8 mouse cellular contexts compared by ENCODE assay signal in genomic region chr16:39984205-39984634, GRCm38 (mm10). TPM values are rescaled to one million over a fixed set of nuclear protein-coding genes. Genes with fewer than 3 reads are reported as not detected.
DNase-seq lines count a peak whose midpoint lies in the region; ATAC-seq and TF ChIP-seq lines count a peak whose summit lies in the region.

Lsamp (plus strand) TSS chr16:39984361.

- 0 out of 2 replicates have a peak within 1 kb of the TSS, but pooled peaks have one; percentile 46 for H3K9ac ChIP-seq in heart, embryonic 11.5 days (ENCODE audit: low read depth, low read length)
- peak within 1 kb of the TSS; percentile 67 for H3K9ac ChIP-seq in embryonic facial prominence, embryonic 13.5 days
- no peak within 1 kb of the TSS for H3K9ac ChIP-seq in liver, embryonic 15.5 days

- DNase-seq in heart, adult 11 months, result no peak
- peak; percentile 63 for DNase-seq in heart, postnatal 4 days
- peak; percentile 86 to 91 for DNase-seq in layer of hippocampus, adult 2 months (ENCODE audit: low spot score in 2 of 2)
- peak; percentile 46 for DNase-seq in ovary, postnatal 14 days (ENCODE audit: low spot score)
- DNase-seq in spleen, postnatal 14 days (ENCODE audit: low spot score in 2 of 2), result no peak

- H3K9me3 ChIP-seq in heart, embryonic 11.5 days (replicated peaks; ENCODE audit: control insufficient read depth, low read length), result no peaks in the 10 kb centered on the region
- no peaks in the 10 kb centered on the region for H3K9me3 ChIP-seq in embryonic facial prominence, embryonic 13.5 days
- H3K9me3 ChIP-seq in liver, embryonic 15.5 days (replicated peaks), result no peaks in the 10 kb centered on the region

- peaks cover 3% of the 10 kb centered on the region; the same call in 1 of the 2 replicates for H3K27me3 ChIP-seq in heart, embryonic 11.5 days (ENCODE audit: control insufficient read depth, insufficient read depth, low read length)
- peaks cover 6% of the 10 kb centered on the region; the same call in 1 of the 2 replicates for H3K27me3 ChIP-seq in embryonic facial prominence, embryonic 13.5 days
- H3K27me3 ChIP-seq in liver, embryonic 15.5 days, result peaks cover 9% of the 10 kb centered on the region; the same call in 1 of the 2 replicates

- peak within 1 kb of the TSS; percentile 97 for H3K4me2 ChIP-seq in heart, embryonic 11.5 days
- peak within 1 kb of the TSS; percentile 98 for H3K4me2 ChIP-seq in embryonic facial prominence, embryonic 13.5 days
- peak within 1 kb of the TSS; percentile 40 for H3K4me2 ChIP-seq in liver, embryonic 15.5 days

- H3K4me1 ChIP-seq in heart, embryonic 11.5 days (ENCODE audit: control insufficient read depth, insufficient read depth, low read length), result no peaks in the 10 kb centered on the region
- H3K4me1 ChIP-seq in embryonic facial prominence, embryonic 13.5 days, result no peaks in the 10 kb centered on the region
- no peaks in the 10 kb centered on the region for H3K4me1 ChIP-seq in liver, embryonic 15.5 days (replicated peaks)

- peak; percentile 85 for ATAC-seq in heart, embryonic 11.5 days (replicated peaks; ENCODE audit: insufficient number of reproducible peaks, low FRiP score, low TSS enrichment)
- ATAC-seq in embryonic facial prominence, embryonic 13.5 days (ENCODE audit: insufficient number of reproducible peaks, insufficient read depth, low FRiP score, low TSS enrichment, low read depth), result peak; percentile 64; the same call in 1 of the 2 replicates
- no peak for ATAC-seq in liver, embryonic 15.5 days (ENCODE audit: insufficient read depth)

- WGBS in heart, embryonic 11.5 days (ENCODE audit: insufficient replicate concordance), result 2% methylated on average over 24 of the region's 24 CpGs
- WGBS in embryonic facial prominence, embryonic 13.5 days, result under 1% methylated on average over 24 of the region's 24 CpGs
- WGBS in liver, embryonic 15.5 days (ENCODE audit: insufficient replicate concordance), result 2% methylated on average over 24 of the region's 24 CpGs

- H3K36me3 ChIP-seq in heart, embryonic 11.5 days (ENCODE audit: control insufficient read depth, insufficient read depth, low read length), result no peaks in the 10 kb centered on the region
- H3K36me3 ChIP-seq in embryonic facial prominence, embryonic 13.5 days, result no peaks in the 10 kb centered on the region
- no peaks in the 10 kb centered on the region for H3K36me3 ChIP-seq in liver, embryonic 15.5 days (replicated peaks)

- peak; percentile 92 for TF ChIP-seq CTCF in layer of hippocampus, adult 2 months (conservative IDR thresholded peaks at IDR 0.05)

- no peak within 1 kb of the TSS for H3K27ac ChIP-seq in heart, embryonic 11.5 days (ENCODE audit: low read depth, low read length)
- no peak within 1 kb of the TSS for H3K27ac ChIP-seq in embryonic facial prominence, embryonic 13.5 days
- H3K27ac ChIP-seq in layer of hippocampus, adult 2 months, result peak within 1 kb of the TSS; percentile 96
- H3K27ac ChIP-seq in liver, embryonic 15.5 days (replicated peaks), result no peak within 1 kb of the TSS

- peak within 1 kb of the TSS; percentile 52 for H3K4me3 ChIP-seq in heart, embryonic 11.5 days (ENCODE audit: low read depth, low read length)
- H3K4me3 ChIP-seq in embryonic facial prominence, embryonic 13.5 days, result peak within 1 kb of the TSS; percentile 55
- peak within 1 kb of the TSS; percentile 78 for H3K4me3 ChIP-seq in layer of hippocampus, adult 2 months
- H3K4me3 ChIP-seq in liver, embryonic 15.5 days (replicated peaks), result peak within 1 kb of the TSS; percentile 16; the same call in 1 of the 2 replicates

RNA-seq across cellular contexts. Expression of gene Lsamp, which starts in this region (rescaled TPM):
- polyA plus RNA-seq in heart, embryonic 11.5 days (2014; fragmentation: Nextera tagmentation; extraction: Ambion mirVana), result 0.63 and 1.2 TPM in 2 replicates
- polyA plus RNA-seq in embryonic facial prominence, embryonic 13.5 days (2015; fragmentation: Nextera tagmentation; extraction: Ambion mirVana), result 11.7 and 11.8 TPM in 2 replicates
- 1 to 10 TPM in 1 of 2 experiments, under 1 TPM in 1; 0.81 to 1.3 TPM for total RNA-seq in heart, postnatal 4 days (2021)
- total RNA-seq in layer of hippocampus, adult 2 months (2021), result 100 to 1,000 TPM; 444 to 449 TPM
- 0.12 and 0.21 TPM in 2 replicates for polyA plus RNA-seq in liver, embryonic 15.5 days (2015; fragmentation: Nextera tagmentation; extraction: Ambion mirVana)

Comparison
In these comparisons a context has a peak if more than half of its experiments do, and no peak if none do; other contexts are left out.
1. RNA of gene Lsamp (total RNA-seq): 444 to 449 TPM in layer of hippocampus, adult 2 months; 0.81 to 1.3 TPM in heart, postnatal 4 days; every median in the first group is over 100 times any median in the second.
2. DNase-seq: peak in heart, postnatal 4 days (single experiment), layer of hippocampus, adult 2 months (2 of 2) and ovary, postnatal 14 days (single experiment); none in heart, adult 11 months (single experiment) and spleen, postnatal 14 days (0 of 2).
3. H3K4me2 ChIP-seq: peak in every context shown above with its lines; median percentile 98 in embryonic facial prominence, embryonic 13.5 days; 97 in heart, embryonic 11.5 days; 40 in liver, embryonic 15.5 days.
4. H3K4me3 ChIP-seq: peak in every context shown above with its lines; median percentile 78 in layer of hippocampus, adult 2 months; 55 in embryonic facial prominence, embryonic 13.5 days; 52 in heart, embryonic 11.5 days; 16 in liver, embryonic 15.5 days.